Mouse (Mus musculus): ENCODE data around the gene Nol11. TPM values are rescaled to one million over a fixed set of nuclear protein-coding genes. Genes with fewer than 3 reads are reported as not detected.
"Not testable (repeated sequence)": the region's sequence is repeated elsewhere in the genome, so short reads cannot be mapped to it uniquely, and the experiment has no call there.

Gene Nol11
- polyA plus RNA-seq, 1 experiment: 20.6 TPM

DNA sequence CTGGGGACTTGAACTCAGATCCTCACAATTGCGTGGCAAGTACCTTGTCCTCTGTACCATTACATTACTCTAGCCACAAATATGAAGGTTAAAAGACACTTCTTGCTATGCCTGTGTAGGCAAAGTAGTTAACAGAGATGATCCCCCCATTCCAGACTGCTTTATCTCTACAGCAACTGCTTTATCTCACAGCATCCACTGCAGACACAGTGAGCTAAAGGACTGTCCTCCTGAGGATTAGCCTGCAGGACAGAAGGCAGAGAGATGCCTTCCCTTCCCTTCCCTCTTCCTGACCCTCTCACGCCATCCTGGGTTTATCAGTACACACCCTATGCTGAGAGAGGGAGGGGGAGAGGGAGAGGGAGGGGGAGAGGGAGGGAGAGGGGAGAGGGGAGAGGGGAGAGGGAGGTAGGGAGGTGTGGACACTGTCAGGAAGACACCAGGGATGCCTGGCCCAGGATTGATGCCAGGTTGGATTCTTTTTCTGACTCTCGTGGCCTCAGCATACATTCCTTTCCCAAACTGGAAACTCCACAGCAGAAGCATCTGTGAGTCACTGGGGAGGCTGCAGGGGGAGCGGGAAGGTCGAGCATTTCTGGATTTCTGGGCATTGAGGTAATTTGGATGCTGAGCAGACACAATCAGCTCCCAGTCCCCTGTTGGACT is 32.1 kb downstream of the Nol11 start:
- DNase-seq (ENCODE audit: extremely low spot score in 1 of 2, low spot score in 1 of 2): no peak

DNA sequence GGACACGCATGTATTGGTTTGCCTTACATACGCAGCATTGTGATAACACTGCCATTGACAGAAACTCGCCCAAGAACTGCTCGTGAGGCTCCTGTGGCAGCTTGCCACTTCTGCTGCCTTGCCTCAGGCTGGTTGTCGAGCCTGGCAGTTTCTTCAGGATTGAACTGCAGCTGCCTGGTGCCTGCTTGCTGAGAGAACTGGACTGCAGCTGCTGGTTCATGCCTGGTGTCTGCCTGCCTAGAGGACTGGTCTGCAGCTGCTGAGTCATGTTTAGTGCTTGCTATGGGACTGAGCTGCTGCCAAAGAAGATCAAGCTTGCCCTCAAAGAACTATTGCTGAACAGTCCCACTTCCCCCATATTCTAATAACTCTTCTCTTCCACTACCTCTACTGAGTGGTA is 33.9 kb downstream of the Nol11 start:
- DNase-seq (ENCODE audit: extremely low spot score in 1 of 2, low spot score in 1 of 2): no peak

DNA sequence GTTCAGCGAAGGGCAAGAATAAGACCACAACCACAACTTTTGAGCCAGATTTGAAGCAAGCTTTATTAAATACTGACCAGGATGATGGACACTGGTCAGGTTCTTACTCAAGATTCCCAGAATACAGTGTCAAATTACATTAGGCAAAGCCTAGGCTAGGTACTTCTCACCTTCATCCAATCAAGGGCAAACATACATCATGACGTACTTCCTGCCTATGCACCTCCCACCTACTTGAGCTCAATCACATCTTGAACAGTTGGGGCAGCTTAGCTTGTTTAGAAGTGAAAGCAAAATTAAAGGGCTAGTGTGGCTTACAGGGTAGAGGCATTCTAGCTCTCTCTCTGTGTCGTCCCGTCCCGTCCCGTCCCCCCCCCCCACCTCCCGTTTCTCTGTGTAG is 34.8 kb downstream of the Nol11 start:
- DNase-seq (ENCODE audit: extremely low spot score in 1 of 2, low spot score in 1 of 2): no peak

DNA sequence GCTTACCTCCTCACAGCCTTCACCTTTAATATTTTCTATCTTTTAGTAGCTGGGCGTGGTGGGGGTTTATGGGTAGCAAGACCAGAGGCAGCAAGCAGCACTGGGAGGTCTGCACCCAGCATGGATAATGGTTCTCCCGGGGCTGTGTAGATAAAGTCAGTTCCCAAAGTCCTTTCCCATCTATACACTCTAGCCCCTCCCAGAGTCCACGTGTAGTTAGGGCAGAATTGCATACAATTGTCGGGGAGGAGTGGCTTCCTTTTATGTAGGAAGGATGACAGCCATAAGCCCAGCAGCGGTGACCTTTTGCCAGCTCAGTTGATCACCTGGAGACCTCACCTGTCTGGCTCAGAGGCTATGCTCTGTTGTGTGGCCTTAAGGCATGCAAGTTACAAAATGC is 35.5 kb downstream of the Nol11 start:
- no peak for DNase-seq (ENCODE audit: extremely low spot score in 1 of 2, low spot score in 1 of 2)

DNA sequence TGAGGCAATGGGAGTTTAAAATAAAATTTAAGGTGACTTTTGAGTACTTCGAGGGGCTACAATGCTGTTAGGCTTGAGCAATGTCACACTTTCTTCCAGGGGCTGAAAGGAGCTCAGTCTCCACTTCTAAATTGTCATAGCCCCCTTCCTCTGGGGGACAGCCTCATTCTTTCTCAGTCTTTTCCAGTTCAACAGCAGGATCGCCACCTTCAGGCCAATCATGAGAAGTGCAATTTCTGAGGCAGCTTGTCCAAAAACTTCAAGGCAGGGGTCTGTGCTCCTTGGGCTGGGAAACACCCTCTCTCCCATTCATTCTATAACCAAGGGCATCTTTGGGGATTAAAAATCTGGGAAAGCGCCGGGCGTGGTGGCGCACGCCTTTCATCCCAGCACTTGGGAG is 37.4 kb downstream of the Nol11 start:
- peak in 1 of 2 experiments; percentile 8 for DNase-seq (ENCODE audit: extremely low spot score in 1 of 2, low spot score in 1 of 2)

DNA sequence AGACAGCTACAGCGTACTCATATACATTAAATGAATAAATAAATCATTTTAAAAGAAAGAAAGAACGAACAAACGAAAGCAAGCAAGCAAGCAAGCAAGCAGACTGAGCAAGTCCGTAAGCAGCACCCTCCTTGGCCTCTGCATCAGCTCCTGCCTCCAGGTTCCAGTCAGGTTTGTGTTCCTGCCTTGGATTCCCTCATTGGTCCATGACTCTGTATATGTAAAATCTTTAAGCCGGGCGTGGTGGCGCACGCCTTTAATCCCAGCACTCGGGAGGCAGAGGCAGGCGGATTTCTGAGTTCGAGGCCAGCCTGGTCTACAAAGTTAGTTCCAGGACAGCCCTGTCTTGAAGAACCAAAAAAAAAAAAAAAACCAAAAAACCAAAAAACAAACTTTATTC is 45.2 kb downstream of the Nol11 start:
- DNase-seq (ENCODE audit: extremely low spot score in 1 of 2, low spot score in 1 of 2): not testable (repeated sequence)

DNA sequence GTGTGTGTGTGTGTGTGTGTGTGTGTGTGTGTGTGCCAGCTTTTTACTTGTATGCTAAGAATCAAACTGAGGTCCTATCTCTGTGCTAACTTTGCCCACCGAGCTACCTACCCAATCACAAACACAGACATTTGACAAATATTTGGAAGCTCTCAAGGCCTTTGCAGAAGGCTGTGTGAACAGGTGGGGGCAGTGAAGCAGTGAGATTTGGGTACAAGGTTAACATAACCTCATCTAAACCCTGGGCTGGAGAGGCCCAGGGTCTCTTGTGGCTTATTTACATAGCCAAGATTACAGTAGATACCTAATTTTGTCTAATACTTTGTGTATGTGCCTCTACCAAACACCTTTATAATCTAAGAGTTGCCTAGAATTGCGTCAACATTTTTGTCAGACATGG is 46.8 kb downstream of the Nol11 start:
- DNase-seq (ENCODE audit: extremely low spot score in 1 of 2, low spot score in 1 of 2): no peak

DNA sequence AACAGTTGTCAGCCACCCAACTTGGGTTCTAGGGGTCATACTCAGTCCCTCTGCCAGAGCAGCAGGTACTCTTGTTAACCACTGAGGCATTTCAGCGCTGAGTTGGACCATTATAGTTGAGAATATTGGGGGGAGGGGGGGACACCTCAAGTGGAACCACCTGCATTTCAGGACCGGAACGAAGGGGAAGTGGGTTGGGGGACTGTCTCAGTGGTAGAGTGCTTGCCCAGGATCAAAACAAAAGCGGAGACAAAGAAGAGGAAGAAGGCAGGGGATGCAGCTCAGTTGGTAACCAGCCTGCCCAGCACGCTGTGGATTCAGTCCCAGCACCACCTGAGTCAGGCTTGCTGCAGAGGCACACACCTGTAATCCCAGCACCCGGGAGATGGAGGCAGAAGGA is 48.4 kb downstream of the Nol11 start:
- no peak for DNase-seq (ENCODE audit: extremely low spot score in 1 of 2, low spot score in 1 of 2)

DNA sequence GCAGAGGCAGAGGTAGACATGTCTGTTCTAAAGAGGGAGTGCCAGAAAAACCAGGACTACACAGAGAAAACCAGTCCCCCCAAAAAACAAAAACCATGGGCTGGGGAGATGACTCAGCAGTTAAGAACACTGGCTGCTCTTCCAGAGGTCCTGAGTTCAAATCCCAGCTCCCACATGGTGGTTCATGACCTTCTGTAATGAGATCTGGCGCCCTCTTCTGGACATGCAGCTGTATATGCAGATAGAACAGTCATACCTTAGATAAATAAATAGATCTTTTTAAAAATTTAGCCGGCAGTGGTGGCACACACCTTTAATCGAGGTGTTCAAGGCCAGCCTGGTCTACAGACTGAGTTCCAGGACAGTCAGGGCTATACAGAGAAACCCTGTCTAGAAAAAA is 50.5 kb downstream of the Nol11 start:
- no peak for DNase-seq (ENCODE audit: extremely low spot score in 1 of 2, low spot score in 1 of 2)

DNA sequence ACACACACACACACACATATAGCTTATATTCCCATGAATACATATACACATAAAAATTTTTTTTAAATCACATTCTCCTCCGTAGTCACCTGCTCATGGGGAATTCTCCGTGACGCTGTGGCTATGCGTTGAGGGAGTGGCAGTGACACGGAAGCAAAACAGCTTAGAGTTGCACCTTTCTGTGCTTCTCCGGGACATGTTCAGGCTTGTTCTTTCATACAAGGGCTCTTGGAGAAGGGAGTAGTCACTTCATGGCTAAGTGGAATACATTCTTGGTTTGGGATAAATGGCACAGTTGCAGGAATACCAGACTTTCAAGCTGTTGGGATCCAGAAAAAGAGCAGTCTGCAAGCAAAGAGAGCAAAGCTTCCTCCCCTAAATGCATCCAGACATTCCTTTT is 51.6 kb downstream of the Nol11 start:
- DNase-seq (ENCODE audit: extremely low spot score in 1 of 2, low spot score in 1 of 2): no peak

DNA sequence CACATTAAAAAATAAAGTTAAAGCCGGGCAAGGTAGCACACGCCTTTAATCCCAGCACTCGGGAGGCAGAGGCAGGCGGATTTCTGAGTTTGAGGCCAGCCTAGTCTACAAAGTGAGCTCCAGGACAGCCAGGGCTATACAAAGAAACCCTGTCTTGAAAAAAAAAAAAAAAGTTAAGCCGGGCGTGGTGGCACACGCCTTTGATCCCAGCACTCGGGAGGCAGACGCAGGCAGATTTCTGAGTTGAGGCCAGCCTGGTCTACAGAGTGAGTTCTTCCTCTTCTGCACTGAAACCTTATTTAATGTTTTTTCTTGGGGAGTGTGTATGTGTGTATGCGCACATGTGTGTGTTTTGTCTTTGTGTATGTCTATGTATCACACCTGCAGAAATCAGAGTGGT is 52.7 kb downstream of the Nol11 start:
- not testable (repeated sequence) for DNase-seq (ENCODE audit: extremely low spot score in 1 of 2, low spot score in 1 of 2)

DNA sequence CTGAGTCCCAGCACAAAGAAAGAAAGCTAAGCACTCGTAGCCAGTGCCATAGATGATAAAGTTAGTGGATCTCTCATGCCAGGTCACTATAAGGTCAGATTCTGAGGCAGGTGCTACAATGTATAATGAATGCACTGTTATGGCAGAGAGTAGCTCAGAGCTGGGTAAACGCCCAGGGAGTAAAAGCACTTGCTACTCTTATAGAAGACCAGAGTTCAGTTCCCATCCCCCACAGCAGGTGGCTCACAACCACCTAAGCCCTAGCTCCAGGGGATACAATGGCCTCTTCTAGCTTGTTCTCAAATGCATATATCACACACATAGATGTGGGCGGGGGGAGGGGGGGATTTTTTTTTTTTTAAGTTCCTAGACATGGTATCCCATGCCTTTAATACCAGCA is 53.4 kb downstream of the Nol11 start:
- DNase-seq (ENCODE audit: extremely low spot score in 1 of 2, low spot score in 1 of 2): no peak

DNA sequence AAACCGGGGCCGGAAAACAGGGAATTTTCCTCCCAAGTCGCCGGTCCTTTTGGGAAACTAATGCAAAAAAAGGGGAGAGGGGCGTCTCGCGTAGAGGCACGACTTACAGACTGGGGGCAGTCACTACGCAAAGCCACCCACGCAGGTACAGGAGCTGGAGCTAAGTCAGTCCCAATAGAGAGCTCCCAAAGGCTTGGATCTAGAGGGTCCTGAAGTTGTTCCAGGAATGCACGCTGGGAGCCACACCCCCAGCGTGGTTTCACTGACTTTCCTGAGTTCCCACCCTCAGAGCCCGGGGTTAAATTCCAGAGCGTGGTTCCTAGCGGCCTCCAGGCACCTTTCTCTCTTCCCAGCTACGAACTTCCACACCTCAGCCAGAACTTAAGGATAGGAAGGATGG is 56.8 kb downstream of the Nol11 start:
- DNase-seq (ENCODE audit: extremely low spot score in 1 of 2, low spot score in 1 of 2): no peak

DNA sequence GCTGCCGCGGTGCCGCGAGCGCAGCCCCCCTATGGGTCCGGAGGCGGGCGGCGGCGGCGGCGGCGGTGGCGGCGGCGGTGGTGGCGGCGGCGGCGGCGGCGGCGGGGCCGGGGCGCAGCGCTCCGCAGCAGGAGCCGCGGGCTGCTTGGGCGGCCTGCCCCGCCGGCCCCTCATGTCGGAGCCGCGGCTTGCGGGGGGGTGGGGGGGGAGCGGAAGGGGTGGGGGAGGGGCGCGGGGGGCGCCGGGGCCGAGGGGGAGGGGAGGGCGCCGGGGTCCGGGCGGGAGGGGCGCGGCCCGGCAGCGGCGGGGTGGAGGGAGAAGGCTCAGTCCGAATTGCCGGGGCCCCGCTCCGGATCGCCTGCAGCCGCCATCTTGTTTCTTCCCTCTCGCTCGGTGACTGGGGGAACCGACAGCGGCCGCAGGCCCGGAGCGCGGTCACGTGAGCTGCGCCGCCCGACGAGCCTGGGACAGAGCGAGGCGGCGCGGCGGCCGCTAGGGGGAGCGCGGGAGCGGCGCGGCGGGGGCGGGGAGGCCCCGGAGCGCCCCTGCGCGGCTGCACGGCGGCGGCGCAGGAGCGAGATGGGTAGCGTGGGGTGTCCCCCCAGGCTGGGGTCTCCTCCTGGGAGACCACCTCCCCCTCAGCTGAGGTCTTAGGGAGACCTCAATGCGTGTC is 57.3 kb downstream of the Nol11 start, which contains the start of gene Bptf:
Bptf (minus strand) TSS at position 379 of the 673 bp plus-strand sequence.
- peak; percentile 42 to 90 for DNase-seq (ENCODE audit: extremely low spot score in 1 of 2, low spot score in 1 of 2)

DNA sequence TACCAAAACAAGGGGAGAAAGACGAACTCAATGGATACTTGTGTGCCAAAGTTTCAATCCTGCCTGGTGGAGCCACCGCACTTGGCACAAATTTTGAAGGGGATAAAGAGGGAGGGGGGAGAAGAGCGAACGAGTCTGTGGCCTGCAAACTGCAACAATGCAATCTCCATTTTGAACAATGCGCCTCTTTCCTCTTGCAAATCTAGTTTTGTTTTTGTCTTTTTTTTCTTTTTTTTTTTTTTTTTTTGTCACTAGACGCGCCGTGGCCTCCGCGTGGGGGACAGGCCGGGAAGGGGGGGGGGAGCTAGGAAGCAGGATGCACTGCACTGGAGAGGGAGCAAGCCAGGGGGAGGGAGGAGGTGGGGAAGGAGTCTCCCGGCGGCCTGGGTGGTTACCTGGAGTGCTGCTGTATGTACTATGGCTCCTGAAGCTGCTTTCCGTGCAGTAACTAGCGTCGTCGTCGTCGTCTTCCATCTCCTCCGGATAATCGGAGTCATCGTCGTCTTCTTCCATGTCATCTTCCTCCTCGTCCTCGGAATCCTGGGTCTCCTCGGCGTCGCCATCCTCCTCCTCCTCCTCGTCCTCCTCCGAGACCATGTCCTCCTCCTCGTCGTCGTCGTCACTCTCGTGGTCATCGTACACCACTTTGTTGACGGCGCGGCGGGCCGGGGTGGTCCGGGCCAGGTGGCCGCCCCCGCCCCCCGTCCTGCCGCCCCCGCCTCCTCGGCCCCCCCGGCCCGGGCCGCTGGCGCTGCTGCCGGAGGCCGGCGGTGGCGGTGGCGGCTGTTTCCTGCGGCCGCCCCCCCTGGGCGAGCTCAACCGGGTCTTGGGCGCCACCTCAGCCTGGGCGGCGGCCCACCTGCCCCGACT is 58.1 kb downstream of the Nol11 start:
- DNase-seq (ENCODE audit: extremely low spot score in 1 of 2, low spot score in 1 of 2): peak in 1 of 2 experiments; percentile 58

DNA sequence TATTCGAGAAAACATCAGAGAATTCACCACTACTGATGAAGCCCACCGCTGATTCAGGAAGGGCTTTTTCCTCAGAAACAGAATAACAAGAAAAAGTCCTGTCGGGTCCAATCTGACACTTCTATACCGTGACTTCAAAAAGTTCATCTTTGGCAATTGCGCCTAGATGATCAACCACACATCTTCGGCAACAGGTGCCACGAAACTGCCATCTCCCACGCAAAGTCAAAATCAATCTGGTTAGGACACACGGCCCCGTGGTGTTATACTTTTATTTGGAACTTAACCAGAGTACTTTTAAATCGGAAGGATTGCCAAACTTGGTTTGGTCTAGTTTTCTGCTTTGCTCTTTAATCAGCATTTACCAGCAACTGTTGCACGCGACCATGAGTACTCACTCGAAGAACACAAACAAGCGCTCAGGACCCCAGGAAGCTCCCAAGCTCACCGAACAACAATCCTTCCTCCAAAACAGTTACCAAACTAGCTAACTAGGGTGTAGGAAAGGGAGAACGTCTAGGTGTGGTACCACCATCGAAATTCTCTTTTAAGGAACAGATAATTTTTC is 58.9 kb downstream of the Nol11 start:
- no peak for DNase-seq (ENCODE audit: extremely low spot score in 1 of 2, low spot score in 1 of 2)

DNA sequence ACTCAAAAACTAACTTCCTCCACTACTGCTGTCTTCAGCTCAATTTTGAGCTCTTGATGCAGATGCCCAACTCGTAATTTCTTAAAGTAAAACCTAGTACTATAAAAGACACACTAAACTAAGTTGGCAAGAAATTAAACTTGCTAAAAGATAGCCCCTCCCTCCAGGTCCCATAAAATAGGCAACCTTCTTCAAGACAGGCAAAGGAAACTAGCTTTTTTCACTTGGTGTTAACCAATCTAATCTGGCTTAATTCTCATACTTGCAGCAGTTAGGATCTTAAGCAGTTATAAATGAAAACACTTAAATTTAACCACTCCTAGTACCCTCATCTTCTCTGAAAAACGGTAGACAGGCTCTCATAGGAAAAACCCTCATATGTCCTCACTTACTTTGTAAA is 59.5 kb downstream of the Nol11 start:
- no peak for DNase-seq (ENCODE audit: extremely low spot score in 1 of 2, low spot score in 1 of 2)

DNA sequence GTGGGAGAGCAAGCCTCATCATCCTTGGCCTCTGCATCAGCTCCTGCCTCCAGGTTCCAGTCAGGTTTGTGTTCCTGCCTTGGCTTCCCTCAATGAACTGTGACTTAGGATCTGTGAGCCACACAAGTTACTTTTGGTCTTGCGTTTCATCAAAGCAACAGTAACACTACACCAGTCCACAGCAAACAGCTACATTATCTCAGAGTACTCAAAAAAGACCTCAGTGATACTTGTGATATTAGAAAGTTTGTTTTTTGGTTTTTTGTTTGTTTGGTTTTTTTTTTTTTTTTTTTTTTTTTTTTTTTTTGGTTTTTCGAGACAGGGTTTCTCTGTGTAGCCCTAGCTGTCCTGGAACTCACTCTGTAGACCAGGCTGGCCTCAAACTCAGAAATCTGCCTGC is 62.5 kb downstream of the Nol11 start:
- DNase-seq (ENCODE audit: extremely low spot score in 1 of 2, low spot score in 1 of 2): not testable (repeated sequence)

DNA sequence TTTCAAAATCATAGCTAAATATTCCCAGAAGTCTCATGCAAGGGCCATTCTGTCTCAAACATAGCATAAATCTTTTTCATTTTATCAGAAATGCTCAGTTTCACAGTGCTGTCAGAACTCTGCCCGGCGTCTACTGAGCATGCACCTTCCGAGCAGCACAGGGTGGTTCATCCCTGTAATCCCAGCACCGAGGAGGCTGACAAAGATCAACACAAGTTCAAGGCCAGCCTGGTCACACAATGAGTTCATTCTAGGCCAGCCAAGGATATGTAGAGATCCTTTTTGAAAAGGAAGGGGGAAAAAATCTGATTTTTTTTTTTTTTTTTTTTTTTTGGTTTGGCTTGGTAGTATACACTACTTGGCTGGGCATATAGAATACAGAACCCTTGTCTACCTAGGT is 64.2 kb downstream of the Nol11 start:
- DNase-seq (ENCODE audit: extremely low spot score in 1 of 2, low spot score in 1 of 2): no peak

DNA sequence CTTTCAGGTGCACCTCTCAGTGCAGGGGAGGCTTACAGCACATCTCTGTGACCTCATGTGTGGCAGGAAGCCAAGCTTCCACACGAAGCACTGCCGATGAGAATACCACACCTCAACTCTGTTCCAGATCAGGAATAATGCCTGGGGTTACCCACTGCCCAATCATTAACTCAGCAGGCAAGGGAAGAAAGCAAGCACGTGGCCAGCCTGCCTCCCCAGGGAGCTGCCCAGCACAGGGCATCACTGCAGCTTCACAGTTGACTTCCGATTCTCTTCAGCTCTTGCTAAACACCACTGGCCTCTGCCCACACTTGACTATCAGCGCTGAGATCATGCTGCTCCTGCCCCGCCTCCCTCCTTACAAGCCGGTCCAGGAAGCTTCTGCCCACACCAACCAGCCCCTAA is 64.9 kb downstream of the Nol11 start:
- peak in 1 of 2 experiments; percentile 61 for DNase-seq (ENCODE audit: extremely low spot score in 1 of 2, low spot score in 1 of 2)

DNA sequence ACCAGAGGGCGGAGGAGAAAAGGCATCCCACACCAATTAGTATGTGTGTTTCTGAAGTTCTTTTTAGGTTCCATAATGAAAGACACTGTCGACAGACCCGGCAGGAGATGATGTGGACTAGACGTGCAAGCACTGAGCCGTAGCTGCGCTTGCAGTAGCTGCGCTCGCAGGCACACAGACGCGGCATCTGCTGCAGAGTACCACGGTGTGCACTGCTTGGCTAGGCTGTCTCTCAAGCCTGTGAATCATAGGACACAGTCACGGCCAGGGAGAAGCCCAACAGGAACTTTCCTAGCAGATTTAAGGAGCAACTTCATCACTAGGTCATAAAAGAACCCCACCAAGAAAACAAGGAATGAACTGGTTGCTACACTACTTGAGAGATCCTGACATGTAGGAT is 71.4 kb downstream of the Nol11 start:
- DNase-seq (ENCODE audit: extremely low spot score in 1 of 2, low spot score in 1 of 2): peak in 1 of 2 experiments; percentile 20

All from frontal cortex, adult 2 months (tissue).